Mouse (Mus musculus): ENCODE measurements around the gene 1700001C19Rik. TPM values are rescaled to one million over a fixed set of nuclear protein-coding genes. Genes with fewer than 3 reads are reported as not detected.

1700001C19Rik gene
- polyA plus RNA-seq, 1 experiment, result 0.25 TPM

GRCm38 (mm10) chr17:47459341-47459919 lies 22.3 kb upstream of the 1700001C19Rik start:
- 76% methylated on average over 3 of the region's 3 CpGs for WGBS
- Histone ChIP-seq H3K27ac (ENCODE audit: insufficient read depth, low read length) (no peak overlapping the region), H3K4me3 (replicated peaks; ENCODE audit: insufficient read depth, low read depth, low read length) (no peak overlapping the region), H3K4me1 (ENCODE audit: control insufficient read depth, insufficient read depth, low read length) (no peaks in the 10 kb centered on the region), H3K27me3 (ENCODE audit: control insufficient read depth, insufficient read depth, low read length) (no peaks in the 10 kb centered on the region)
- DNase-seq, result no peak
- TF ChIP-seq POLR2A (IDR thresholded peaks at IDR 0.05; ENCODE audit: borderline replicate concordance, insufficient read depth, low read length) (no peak), CTCF (IDR thresholded peaks at IDR 0.05; ENCODE audit: borderline replicate concordance, insufficient read depth, low read depth, low read length) (no peak)

- Histone ChIP-seq H3K4me3 (replicated peaks; ENCODE audit: insufficient read depth, low read depth, low read length) (no peak overlapping the region), H3K27me3 (ENCODE audit: control insufficient read depth, insufficient read depth, low read length) (no peaks in the 10 kb centered on the region), H3K27ac (ENCODE audit: insufficient read depth, low read length) (no peak overlapping the region), H3K4me1 (ENCODE audit: control insufficient read depth, insufficient read depth, low read length) (no peaks in the 10 kb centered on the region)
- TF ChIP-seq CTCF (IDR thresholded peaks at IDR 0.05; ENCODE audit: borderline replicate concordance, insufficient read depth, low read depth, low read length), result no peak
- TF ChIP-seq POLR2A (IDR thresholded peaks at IDR 0.05; ENCODE audit: borderline replicate concordance, insufficient read depth, low read length), result no peak
- no peak for DNase-seq
- WGBS, result 96% methylated on average over 2 of the region's 2 CpGs
Observed at GRCm38 (mm10) chr17:47458936-47459335, 21.8 kb upstream of the 1700001C19Rik start.

DNA sequence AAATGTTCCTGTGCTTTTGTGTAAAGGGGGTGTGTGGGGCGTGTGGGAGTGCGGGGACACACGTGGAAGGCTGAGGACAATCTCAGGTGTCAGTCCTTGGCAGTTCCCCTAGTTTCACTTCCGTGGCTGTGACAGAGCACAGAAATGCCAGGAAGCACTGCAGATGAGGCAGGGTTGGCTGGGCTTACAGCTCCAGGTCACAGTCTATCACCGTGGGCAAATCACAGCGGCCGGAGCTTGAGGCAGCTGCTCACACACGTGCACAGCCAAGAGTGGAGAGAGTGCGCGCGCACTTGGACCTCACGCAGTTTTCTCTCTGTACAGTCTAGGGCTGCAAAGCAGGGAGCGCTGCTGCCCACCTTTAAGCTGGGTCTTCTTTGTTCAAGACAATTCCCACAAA lies 21.1 kb upstream of the 1700001C19Rik start:
- no peak overlapping the region for H3K27ac ChIP-seq (ENCODE audit: insufficient read depth, low read length)
- no peaks in the 10 kb centered on the region for H3K4me1 ChIP-seq (ENCODE audit: control insufficient read depth, insufficient read depth, low read length)
- WGBS, result 35% methylated on average over 13 of the region's 13 CpGs
- H3K27me3 ChIP-seq (ENCODE audit: control insufficient read depth, insufficient read depth, low read length), result no peaks in the 10 kb centered on the region
- TF ChIP-seq POLR2A (IDR thresholded peaks at IDR 0.05; ENCODE audit: borderline replicate concordance, insufficient read depth, low read length) (no peak), CTCF (IDR thresholded peaks at IDR 0.05; ENCODE audit: borderline replicate concordance, insufficient read depth, low read depth, low read length) (no peak)
- no peak for DNase-seq
- no peak overlapping the region for H3K4me3 ChIP-seq (replicated peaks; ENCODE audit: insufficient read depth, low read depth, low read length)

DNA sequence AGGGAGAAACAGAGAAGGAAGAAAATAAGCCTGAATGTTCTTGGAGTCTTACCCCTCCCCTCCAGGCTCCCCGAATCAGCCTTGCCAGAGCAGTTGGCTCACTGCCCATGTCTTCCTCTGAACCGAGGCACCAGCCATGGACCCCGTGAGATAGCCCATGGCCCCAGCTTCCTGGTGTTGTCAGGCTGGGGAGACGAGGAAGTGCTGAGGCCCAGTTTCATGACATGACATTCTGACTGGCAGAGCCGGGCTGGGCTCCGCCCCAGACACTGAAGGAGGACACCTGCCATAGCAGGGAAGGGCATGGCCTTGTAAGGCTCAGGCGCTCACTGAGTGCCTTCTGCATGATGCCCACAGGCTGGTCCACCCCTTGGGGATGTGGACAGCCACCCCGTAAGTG lies 17.5 kb upstream of the 1700001C19Rik start:
- WGBS, result 37% methylated on average over 8 of the region's 8 CpGs
- TF ChIP-seq POLR2A (IDR thresholded peaks at IDR 0.05; ENCODE audit: borderline replicate concordance, insufficient read depth, low read length) (no peak), CTCF (IDR thresholded peaks at IDR 0.05; ENCODE audit: borderline replicate concordance, insufficient read depth, low read depth, low read length) (no peak)
- Histone ChIP-seq H3K27me3 (ENCODE audit: control insufficient read depth, insufficient read depth, low read length) (no peaks in the 10 kb centered on the region), H3K4me3 (replicated peaks; ENCODE audit: insufficient read depth, low read depth, low read length) (no peak overlapping the region), H3K4me1 (ENCODE audit: control insufficient read depth, insufficient read depth, low read length) (no peaks in the 10 kb centered on the region), H3K27ac (ENCODE audit: insufficient read depth, low read length) (no peak overlapping the region)
- no peak for DNase-seq

- H3K27me3 ChIP-seq (ENCODE audit: control insufficient read depth, insufficient read depth, low read length), result no peaks in the 10 kb centered on the region
- DNase-seq, result no peak
- H3K27ac ChIP-seq (ENCODE audit: insufficient read depth, low read length), result no peak overlapping the region
- no peak overlapping the region for H3K4me3 ChIP-seq (replicated peaks; ENCODE audit: insufficient read depth, low read depth, low read length)
- H3K4me1 ChIP-seq (ENCODE audit: control insufficient read depth, insufficient read depth, low read length), result no peaks in the 10 kb centered on the region
- TF ChIP-seq CTCF (IDR thresholded peaks at IDR 0.05; ENCODE audit: borderline replicate concordance, insufficient read depth, low read depth, low read length), result no peak
- no peak for TF ChIP-seq POLR2A (IDR thresholded peaks at IDR 0.05; ENCODE audit: borderline replicate concordance, insufficient read depth, low read length)
- WGBS, result 57% methylated on average over 7 of the region's 7 CpGs
Observed at GRCm38 (mm10) chr17:47452886-47453285, 15.7 kb upstream of the 1700001C19Rik start.

DNA sequence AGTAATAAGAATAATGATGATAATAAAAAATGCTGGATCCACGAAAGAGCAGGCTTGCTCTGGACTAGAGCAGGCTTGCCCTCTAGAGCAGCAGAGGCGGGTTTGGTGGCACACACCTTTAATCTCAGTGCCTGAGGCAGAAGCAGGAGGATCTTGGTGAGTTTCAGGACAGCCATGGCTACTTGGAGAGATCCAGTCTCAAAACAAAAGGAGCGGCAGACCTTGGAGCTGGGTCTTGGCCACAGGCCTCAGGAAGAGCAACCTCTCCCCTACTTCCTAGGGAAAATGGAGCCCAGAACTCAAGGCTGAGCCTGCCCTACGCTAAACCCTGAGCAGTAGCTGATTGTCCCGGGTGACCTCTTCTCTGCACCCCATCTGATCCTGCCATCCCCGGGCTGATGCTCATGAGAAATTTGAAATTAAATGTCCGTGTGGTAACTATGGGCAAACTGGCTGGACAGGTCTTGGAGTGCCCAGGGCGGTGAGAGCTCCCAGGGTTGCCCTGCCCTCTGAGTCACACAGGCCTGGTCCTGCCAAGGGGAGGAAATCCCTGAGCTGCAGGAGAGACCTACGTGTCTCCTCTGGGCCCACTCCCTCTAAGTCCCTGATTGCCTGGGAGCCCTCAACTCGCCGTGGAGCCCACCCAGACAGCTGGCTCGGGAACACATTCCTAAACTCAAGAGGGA lies 13.8 kb upstream of the 1700001C19Rik start:
- TF ChIP-seq CTCF (IDR thresholded peaks at IDR 0.05; ENCODE audit: borderline replicate concordance, insufficient read depth, low read depth, low read length) (no peak), POLR2A (IDR thresholded peaks at IDR 0.05; ENCODE audit: borderline replicate concordance, insufficient read depth, low read length) (no peak)
- DNase-seq, result no peak
- Histone ChIP-seq H3K4me1 (ENCODE audit: control insufficient read depth, insufficient read depth, low read length) (no peaks in the 10 kb centered on the region), H3K27me3 (ENCODE audit: control insufficient read depth, insufficient read depth, low read length) (no peaks in the 10 kb centered on the region), H3K27ac (ENCODE audit: insufficient read depth, low read length) (no peak overlapping the region), H3K4me3 (replicated peaks; ENCODE audit: insufficient read depth, low read depth, low read length) (no peak overlapping the region)
- WGBS, result 70% methylated on average over 12 of the region's 12 CpGs

- Histone ChIP-seq H3K4me1 (ENCODE audit: control insufficient read depth, insufficient read depth, low read length) (no peaks in the 10 kb centered on the region), H3K27me3 (ENCODE audit: control insufficient read depth, insufficient read depth, low read length) (no peaks in the 10 kb centered on the region), H3K4me3 (replicated peaks; ENCODE audit: insufficient read depth, low read depth, low read length) (no peak overlapping the region), H3K27ac (ENCODE audit: insufficient read depth, low read length) (no peak overlapping the region)
- no peak for DNase-seq
- 56% methylated on average over 7 of the region's 7 CpGs for WGBS
- TF ChIP-seq POLR2A (IDR thresholded peaks at IDR 0.05; ENCODE audit: borderline replicate concordance, insufficient read depth, low read length) (no peak), CTCF (IDR thresholded peaks at IDR 0.05; ENCODE audit: borderline replicate concordance, insufficient read depth, low read depth, low read length) (no peak)
Observed at GRCm38 (mm10) chr17:47450239-47450638, 13.1 kb upstream of the 1700001C19Rik start.

DNA sequence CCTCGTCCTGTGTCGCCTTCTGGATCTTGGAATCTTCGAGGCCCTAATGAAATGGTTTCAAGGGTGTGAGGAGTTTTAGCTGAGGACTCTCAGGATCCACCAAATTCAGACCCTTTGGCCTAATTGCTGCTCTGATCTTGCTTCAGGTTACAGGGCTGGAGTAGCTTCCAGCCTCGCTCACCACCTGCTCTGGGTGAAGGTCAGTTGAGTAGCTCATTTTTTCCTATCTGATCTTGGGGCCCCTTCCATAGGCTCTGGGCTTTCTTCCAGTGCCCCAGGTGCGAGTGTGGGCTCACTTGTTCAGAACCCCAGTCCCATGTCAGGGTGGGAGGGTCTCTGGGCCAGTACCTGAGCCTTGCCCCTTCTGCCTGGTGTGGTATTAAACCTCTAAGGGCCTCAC lies 12.3 kb upstream of the 1700001C19Rik start:
- Histone ChIP-seq H3K4me3 (replicated peaks; ENCODE audit: insufficient read depth, low read depth, low read length) (no peak overlapping the region), H3K27me3 (ENCODE audit: control insufficient read depth, insufficient read depth, low read length) (no peaks in the 10 kb centered on the region), H3K27ac (ENCODE audit: insufficient read depth, low read length) (no peak overlapping the region), H3K4me1 (ENCODE audit: control insufficient read depth, insufficient read depth, low read length) (no peaks in the 10 kb centered on the region)
- TF ChIP-seq POLR2A (IDR thresholded peaks at IDR 0.05; ENCODE audit: borderline replicate concordance, insufficient read depth, low read length) (no peak), CTCF (IDR thresholded peaks at IDR 0.05; ENCODE audit: borderline replicate concordance, insufficient read depth, low read depth, low read length) (no peak)
- no peak for DNase-seq
- 73% methylated on average over 5 of the region's 5 CpGs for WGBS
